Mouse (Mus musculus) forebrain, embryonic 11.5 days (tissue): ENCODE data around the gene Hc. TPM values are rescaled to one million over a fixed set of nuclear protein-coding genes. Genes with fewer than 3 reads are reported as not detected.

Experiments
- ATAC-seq: fragments of 200-750 bp; cut with Nextera tagmentation; replicated peaks from 2 replicates; pipeline ENCODE4 v1.8.0; 2017; ENCODE audit warnings: moderate TSS enrichment; ENCODE audit not compliant: low FRiP score
- DNase-seq: peaks from one replicate; pipeline ENCODE4 v3.0.0-alpha.2; 2017; ENCODE audit warnings: low spot score
- H3K27ac ChIP-seq: fragments of 300-500 bp; sonication (generic); 2 replicates; pipeline ENCODE4 v1.5.1; 2014; ENCODE audit warnings: low read depth, low read length
- H3K27me3 ChIP-seq: fragments of 300-500 bp; sonication (generic); 2 replicates; pipeline ENCODE4 v1.6.1; 2014; ENCODE audit warnings: mild to moderate bottlenecking, low read length, mixed read lengths; ENCODE audit not compliant: control insufficient read depth, insufficient read depth
- H3K36me3 ChIP-seq: fragments of 300-500 bp; sonication (generic); 2 replicates; pipeline ENCODE4 v1.6.1; 2014; ENCODE audit warnings: mild to moderate bottlenecking, low read length, moderate library complexity, mixed read lengths; ENCODE audit not compliant: control insufficient read depth, insufficient read depth
- H3K4me1 ChIP-seq: fragments of 300-500 bp; sonication (generic); replicated peaks from 2 replicates; pipeline ENCODE4 v1.6.1; 2014; ENCODE audit warnings: low read length, mixed read lengths; ENCODE audit not compliant: control insufficient read depth, insufficient read depth
- H3K4me2 ChIP-seq: fragments of 300-500 bp; sonication (generic); 2 replicates; pipeline ENCODE4 v1.6.1; 2014; ENCODE audit warnings: low read depth, mild to moderate bottlenecking, low read length, moderate library complexity, mixed read lengths; ENCODE audit not compliant: severe bottlenecking
- H3K4me3 ChIP-seq: fragments of 300-500 bp; sonication (generic); 2 replicates; pipeline ENCODE4 v1.5.1; 2014; ENCODE audit warnings: low read depth, low read length
- H3K9ac ChIP-seq: fragments of 300-500 bp; sonication (generic); 2 replicates; pipeline ENCODE4 v1.6.1; 2014; ENCODE audit warnings: low read length
- H3K9me3 ChIP-seq: fragments of 300-500 bp; sonication (generic); 2 replicates; pipeline ENCODE4 v1.6.1; 2016; ENCODE audit warnings: low read length, mixed read lengths; ENCODE audit not compliant: control insufficient read depth
- WGBS: fragments of 180-500 bp; shearing (Covaris S2); extraction: QIAGEN DNeasy Blood & Tissue Kit; methylation state at CpG from one replicate; pipeline ENCODE4 v1.1.7; 2014; 5-methylcytosine and 5-hydroxymethylcytosine counted together
- polyA plus RNA-seq: library from polyadenylated mRNA; unstranded; fragments of >200 nt; fragmentation: Nextera tagmentation; extraction: Ambion mirVana; gene quantifications from 2 replicates; pipeline ENCODE4 v1.2.1, GENCODE M21; 2014

Hc gene
- polyA plus RNA-seq, 1 experiment from 2014 or later: 0.76 TPM

DNA sequence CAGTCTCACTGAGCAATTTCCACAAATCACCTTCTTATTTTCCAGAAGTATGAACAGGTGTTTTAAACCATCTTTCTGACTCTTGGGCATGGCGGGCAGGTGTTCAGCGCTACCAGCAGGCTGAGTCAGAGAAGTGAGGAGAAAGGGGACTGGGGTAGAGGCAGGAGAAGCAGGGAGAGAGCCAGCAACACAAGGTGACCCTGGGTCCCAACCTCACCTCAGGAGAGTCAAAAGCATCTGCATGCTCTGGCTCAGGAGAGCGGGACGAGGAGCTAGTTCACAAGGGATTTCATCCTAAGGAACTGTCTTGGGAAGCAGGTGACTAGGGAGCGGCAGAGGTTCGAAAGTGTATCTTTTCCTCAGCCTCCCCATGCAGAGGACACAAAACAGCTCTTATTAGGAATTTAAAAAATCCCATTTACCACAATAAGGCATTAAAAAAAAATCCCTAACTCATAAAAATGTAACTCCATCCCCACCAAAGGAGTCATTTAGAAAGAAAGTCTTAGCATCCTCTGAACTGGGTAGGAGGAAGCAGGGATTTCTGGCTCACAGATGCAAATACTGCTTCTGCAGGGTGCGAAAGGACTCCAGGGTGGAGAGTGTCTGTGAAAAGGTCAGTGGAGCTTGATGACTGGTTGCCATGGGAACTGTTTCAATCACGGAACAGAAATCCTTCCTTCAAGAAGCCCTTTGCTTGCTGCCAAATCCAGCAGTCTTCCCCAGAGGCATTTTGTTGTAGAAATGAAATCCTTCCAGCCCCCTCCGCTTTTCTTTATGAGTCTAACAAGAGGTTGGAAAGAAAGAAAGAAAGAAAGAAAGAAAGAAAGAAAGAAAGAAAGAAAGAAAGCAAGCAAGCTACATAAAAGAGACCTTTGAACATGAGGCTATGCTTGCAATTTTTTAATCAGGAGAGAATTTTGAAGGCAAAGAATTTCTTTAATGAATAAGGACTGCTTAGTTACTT is 68.2 kb downstream of the Hc start:
- H3K36me3 ChIP-seq: no peaks in the 10 kb centered on the region
- peaks cover 11% of the 10 kb centered on the region for H3K4me1 ChIP-seq
- no peaks in the 10 kb centered on the region for H3K27me3 ChIP-seq
- no peaks in the 10 kb centered on the region for H3K9me3 ChIP-seq
- peak overlapping the region; percentile 16; the same call in 1 of the 2 replicates for H3K4me2 ChIP-seq
- WGBS: 8% methylated on average over 9 of the region's 9 CpGs
- H3K4me3 ChIP-seq: no peak overlapping the region
- H3K9ac ChIP-seq: 0 out of 2 replicates have a peak overlapping the region, but pooled peaks have one; percentile 23
- peak; percentile 88 for ATAC-seq
- peak overlapping the region; percentile 80 for H3K27ac ChIP-seq
- DNase-seq: peak; percentile 59

- no peak for DNase-seq
- H3K9me3 ChIP-seq: no peaks in the 10 kb centered on the region
- no peak overlapping the region for H3K4me2 ChIP-seq
- H3K36me3 ChIP-seq: no peaks in the 10 kb centered on the region
- no peaks in the 10 kb centered on the region for H3K27me3 ChIP-seq
- no peak overlapping the region for H3K27ac ChIP-seq
- H3K4me3 ChIP-seq: no peak overlapping the region
- ATAC-seq: no peak
- WGBS: 70% methylated on average over 3 of the region's 3 CpGs
- H3K4me1 ChIP-seq: peaks cover 11% of the 10 kb centered on the region
- no peak overlapping the region for H3K9ac ChIP-seq
Measured at GRCm38 (mm10) chr2:34991966-34992365, 69.3 kb downstream of the Hc start.

DNA sequence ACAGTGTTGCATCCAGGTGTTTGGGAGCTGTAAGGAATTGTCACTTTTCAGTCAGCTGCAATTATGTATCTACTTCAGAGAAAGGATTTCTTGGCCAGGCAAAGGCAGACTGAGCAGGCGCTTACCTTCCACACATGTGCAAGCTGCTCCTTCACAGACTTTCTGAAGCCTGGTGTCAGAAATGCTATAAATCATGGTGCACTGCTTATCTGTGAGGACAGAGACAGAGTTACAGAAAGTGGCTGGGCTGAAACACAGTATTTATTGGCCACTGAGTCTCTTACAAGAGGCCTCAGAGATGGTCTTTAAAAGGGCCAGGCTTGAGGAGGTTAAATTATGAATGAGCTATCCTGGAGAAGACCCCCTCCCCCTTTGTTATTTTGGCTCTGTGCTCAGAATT is 71.5 kb downstream of the Hc start:
- WGBS: 84% methylated on average over 1 of the region's 1 CpGs
- no peaks in the 10 kb centered on the region for H3K36me3 ChIP-seq
- H3K4me2 ChIP-seq: no peak overlapping the region
- no peak overlapping the region for H3K4me3 ChIP-seq
- no peak for DNase-seq
- ATAC-seq: no peak
- H3K27ac ChIP-seq: no peak overlapping the region
- H3K4me1 ChIP-seq: peaks cover 11% of the 10 kb centered on the region
- H3K9me3 ChIP-seq: no peaks in the 10 kb centered on the region
- no peaks in the 10 kb centered on the region for H3K27me3 ChIP-seq
- no peak overlapping the region for H3K9ac ChIP-seq

DNA sequence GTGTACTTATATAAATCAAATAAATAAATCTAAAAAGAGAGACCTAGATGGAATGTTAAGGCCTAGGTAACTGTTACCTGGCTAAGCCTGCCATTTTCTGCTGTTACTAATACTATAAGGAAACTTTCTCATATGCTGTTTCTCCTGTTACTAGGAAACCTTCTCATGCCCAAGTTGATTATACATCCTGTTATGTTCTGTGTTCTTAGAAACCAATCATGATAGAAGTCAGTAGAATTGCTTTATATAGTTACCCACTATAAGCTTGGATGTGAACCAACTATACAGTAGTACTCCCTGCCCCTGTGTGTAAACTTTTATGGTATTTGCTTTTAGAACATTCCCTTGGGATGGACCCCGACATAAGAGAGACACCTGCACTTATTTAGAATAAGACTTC is 73.6 kb downstream of the Hc start:
- H3K4me3 ChIP-seq: no peak overlapping the region
- peaks cover under 1% of the 10 kb centered on the region; the same call in 1 of the 2 replicates for H3K4me1 ChIP-seq
- no peak overlapping the region for H3K4me2 ChIP-seq
- WGBS: 83% methylated on average over 1 of the region's 1 CpGs
- no peak for DNase-seq
- no peak overlapping the region for H3K9ac ChIP-seq
- H3K27ac ChIP-seq: no peak overlapping the region
- no peaks in the 10 kb centered on the region for H3K27me3 ChIP-seq
- H3K9me3 ChIP-seq: no peaks in the 10 kb centered on the region
- no peaks in the 10 kb centered on the region for H3K36me3 ChIP-seq
- ATAC-seq: no peak

- H3K4me1 ChIP-seq: no peaks in the 10 kb centered on the region
- WGBS: 90% methylated on average over 8 of the region's 8 CpGs
- no peaks in the 10 kb centered on the region for H3K27me3 ChIP-seq
- ATAC-seq (no peak), DNase-seq (no peak)
- H3K27ac ChIP-seq: no peak overlapping the region
- no peak overlapping the region for H3K9ac ChIP-seq
- no peaks in the 10 kb centered on the region for H3K36me3 ChIP-seq
- H3K9me3 ChIP-seq: no peaks in the 10 kb centered on the region
- no peak overlapping the region for H3K4me2 ChIP-seq
- no peak overlapping the region for H3K4me3 ChIP-seq
Measured at GRCm38 (mm10) chr2:34984885-34985284, 76.4 kb downstream of the Hc start.

GRCm38 (mm10) chr2:34982906-34983698 is 78.1 kb downstream of the Hc start:
- H3K4me1 ChIP-seq: no peaks in the 10 kb centered on the region
- H3K27ac ChIP-seq: no peak overlapping the region
- ATAC-seq (no peak), DNase-seq (no peak)
- no peak overlapping the region for H3K9ac ChIP-seq
- WGBS: 69% methylated on average over 11 of the region's 11 CpGs
- no peaks in the 10 kb centered on the region for H3K27me3 ChIP-seq
- H3K4me2 ChIP-seq: no peak overlapping the region
- H3K9me3 ChIP-seq: no peaks in the 10 kb centered on the region
- no peaks in the 10 kb centered on the region for H3K36me3 ChIP-seq
- no peak overlapping the region for H3K4me3 ChIP-seq

GRCm38 (mm10) chr2:34982096-34982724 is 79.0 kb downstream of the Hc start:
- Histone ChIP-seq H3K36me3 (no peaks in the 10 kb centered on the region), H3K27ac (no peak overlapping the region), H3K4me1 (no peaks in the 10 kb centered on the region), H3K9ac (no peak overlapping the region), H3K4me2 (no peak overlapping the region), H3K27me3 (no peaks in the 10 kb centered on the region), H3K4me3 (no peak overlapping the region), H3K9me3 (no peaks in the 10 kb centered on the region)
- WGBS: 70% methylated on average over 14 of the region's 14 CpGs
- DNase-seq (no peak), ATAC-seq (no peak)

GRCm38 (mm10) chr2:34979459-34980011 is 81.7 kb downstream of the Hc start:
- 58% methylated on average over 3 of the region's 3 CpGs for WGBS
- Histone ChIP-seq H3K4me2 (no peak overlapping the region), H3K9me3 (no peaks in the 10 kb centered on the region), H3K9ac (no peak overlapping the region), H3K27ac (no peak overlapping the region), H3K4me1 (no peaks in the 10 kb centered on the region), H3K36me3 (no peaks in the 10 kb centered on the region), H3K4me3 (no peak overlapping the region), H3K27me3 (no peaks in the 10 kb centered on the region)
- DNase-seq (no peak), ATAC-seq (no peak)
